Mouse (Mus musculus) hindbrain, embryonic 15.5 days (tissue): Measurements from ENCODE around the gene Sergef. TPM values are rescaled to one million over a fixed set of nuclear protein-coding genes. Genes with fewer than 3 reads are reported as not detected.

Experiments used
- ATAC-seq: fragments of 200-750 bp; cut with Nextera tagmentation; 2 replicates; pipeline ENCODE4 v1.8.0; 2017; ENCODE audit warnings: low read depth, moderate number of reproducible peaks, moderate TSS enrichment; ENCODE audit not compliant: low FRiP score
- H3K27ac ChIP-seq: fragments of 300-500 bp; sonication (generic); replicated peaks from 2 replicates; pipeline ENCODE4 v1.5.1; 2015; ENCODE audit warnings: mild to moderate bottlenecking, inconsistent platforms
- H3K27me3 ChIP-seq: fragments of 300-500 bp; sonication (generic); 2 replicates; pipeline ENCODE4 v1.6.1; 2015; ENCODE audit warnings: control low read depth, inconsistent platforms
- H3K36me3 ChIP-seq: fragments of 300-500 bp; sonication (generic); 2 replicates; pipeline ENCODE4 v1.6.1; 2015; ENCODE audit warnings: control low read depth, inconsistent platforms
- H3K4me1 ChIP-seq: fragments of 300-500 bp; sonication (generic); replicated peaks from 2 replicates; pipeline ENCODE4 v1.6.1; 2015; ENCODE audit warnings: control low read depth, inconsistent platforms
- H3K4me2 ChIP-seq: fragments of 300-500 bp; sonication (generic); 2 replicates; pipeline ENCODE4 v1.6.1; 2015; ENCODE audit warnings: moderate library complexity, mild to moderate bottlenecking, inconsistent platforms
- H3K4me3 ChIP-seq: fragments of 300-500 bp; sonication (generic); 2 replicates; pipeline ENCODE4 v1.5.1; 2015; ENCODE audit warnings: mild to moderate bottlenecking, inconsistent platforms
- H3K9ac ChIP-seq: fragments of 300-500 bp; sonication (generic); 2 replicates; pipeline ENCODE4 v1.6.1; 2015; ENCODE audit warnings: inconsistent platforms
- H3K9me3 ChIP-seq: fragments of 300-500 bp; sonication (generic); 2 replicates; pipeline ENCODE4 v1.6.1; 2016; ENCODE audit warnings: control low read depth, inconsistent platforms
- WGBS: fragments of 180-500 bp; shearing (Covaris S2); methylation state at CpG from one replicate; pipeline ENCODE4 v1.1.7; 2015; 5-methylcytosine and 5-hydroxymethylcytosine counted together
- polyA plus RNA-seq: library from polyadenylated mRNA; unstranded; fragments of >200 nt; fragmentation: Nextera tagmentation; extraction: Ambion mirVana; gene quantifications from 2 replicates; pipeline ENCODE4 v1.2.1, GENCODE M21; 2015

Gene Sergef
- polyA plus RNA-seq, 1 experiment from 2014 or later, result 42.1 TPM

- H3K9me3 ChIP-seq, result no peaks in the 10 kb centered on the region
- WGBS, result 78% methylated on average over 15 of the region's 15 CpGs
- H3K27me3 ChIP-seq, result no peaks in the 10 kb centered on the region
- no peak overlapping the region for H3K27ac ChIP-seq
- no peak overlapping the region for H3K9ac ChIP-seq
- H3K36me3 ChIP-seq, result no peaks in the 10 kb centered on the region; the same call in 1 of the 2 replicates
- no peak overlapping the region for H3K4me3 ChIP-seq
- H3K4me1 ChIP-seq, result peaks cover 50% of the 10 kb centered on the region
- ATAC-seq, result no peak
- no peak overlapping the region for H3K4me2 ChIP-seq
Observed at GRCm38 (mm10) chr7:46403616-46404485, 235.8 kb downstream of the Sergef start.

- no peak for ATAC-seq
- peak overlapping the region; percentile 84 for H3K4me2 ChIP-seq
- H3K4me3 ChIP-seq, result peak overlapping the region; percentile 95
- no peak overlapping the region for H3K27ac ChIP-seq
- WGBS, result 67% methylated on average over 3 of the region's 3 CpGs
- H3K9ac ChIP-seq, result no peak overlapping the region
- no peaks in the 10 kb centered on the region for H3K27me3 ChIP-seq
- peaks cover 65% of the 10 kb centered on the region for H3K4me1 ChIP-seq
- no peaks in the 10 kb centered on the region for H3K9me3 ChIP-seq
- no peaks in the 10 kb centered on the region for H3K36me3 ChIP-seq
Observed at GRCm38 (mm10) chr7:46401371-46402180, 238.0 kb downstream of the Sergef start.

- Histone ChIP-seq H3K27me3 (0 out of 2 replicates have a peak, but pooled peaks cover under 1% of the 10 kb centered on the region), H3K4me2 (peak overlapping the region; percentile 84), H3K4me1 (peaks cover 69% of the 10 kb centered on the region), H3K36me3 (no peaks in the 10 kb centered on the region), H3K4me3 (peak overlapping the region; percentile 95), H3K9ac (peak overlapping the region; percentile 39), H3K27ac (peak overlapping the region; percentile 12; the same call in 1 of the 2 replicates), H3K9me3 (no peaks in the 10 kb centered on the region)
- no peak for ATAC-seq
- WGBS, result 23% methylated on average over 8 of the region's 8 CpGs
Observed at GRCm38 (mm10) chr7:46400346-46400745, 239.3 kb downstream of the Sergef start.

DNA sequence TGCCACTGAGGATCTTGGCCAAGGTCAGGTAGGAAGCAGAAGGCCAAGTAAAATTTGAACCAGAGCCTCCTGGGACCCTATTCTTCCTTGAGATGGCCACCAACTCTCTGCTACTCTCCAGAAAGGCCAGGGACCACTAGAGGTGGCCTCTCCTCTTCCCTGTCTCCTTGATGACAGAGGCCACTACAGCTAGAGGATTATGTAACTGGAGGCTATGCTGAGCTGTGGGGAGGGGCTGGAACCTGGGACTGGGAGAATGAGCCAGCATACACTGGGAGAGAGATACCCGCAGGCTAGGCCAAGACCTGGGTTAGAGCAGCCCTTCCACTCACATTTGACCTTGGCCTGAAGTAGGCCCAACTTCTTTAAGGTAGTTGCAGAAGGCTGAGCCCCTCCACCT is 239.9 kb downstream of the Sergef start:
- Histone ChIP-seq H3K36me3 (no peaks in the 10 kb centered on the region), H3K27me3 (peaks cover 7% of the 10 kb centered on the region; the same call in 1 of the 2 replicates), H3K4me1 (peaks cover 69% of the 10 kb centered on the region), H3K9ac (0 out of 2 replicates have a peak overlapping the region, but pooled peaks have one; percentile 99), H3K9me3 (no peaks in the 10 kb centered on the region), H3K4me2 (peak overlapping the region; percentile 84), H3K4me3 (peak overlapping the region; percentile 95), H3K27ac (no peak overlapping the region)
- 95% methylated on average over 1 of the region's 1 CpGs for WGBS
- no peak for ATAC-seq

DNA sequence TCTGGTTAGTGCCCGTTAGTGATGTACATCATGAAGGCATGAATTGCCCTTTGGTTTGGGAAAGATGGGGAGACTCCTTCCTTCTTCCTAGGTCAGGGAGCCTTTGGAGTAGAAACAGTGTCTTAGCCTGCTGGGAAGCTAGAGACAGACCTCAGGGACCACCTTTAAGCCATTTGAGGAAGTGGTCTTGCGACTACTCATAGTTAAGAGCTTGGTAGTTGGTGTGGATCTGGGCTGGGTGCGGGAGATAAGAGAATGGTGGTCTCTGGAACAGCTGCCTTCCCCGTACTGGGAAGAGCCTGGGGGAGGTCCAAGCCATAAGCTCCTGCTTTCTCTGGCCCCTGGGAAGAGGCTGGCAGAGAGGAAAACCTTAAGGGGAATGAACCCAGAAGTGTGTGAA is 241.0 kb downstream of the Sergef start:
- 52% methylated on average over 4 of the region's 4 CpGs for WGBS
- Histone ChIP-seq H3K4me2 (peak overlapping the region; percentile 84), H3K27me3 (peaks cover 13% of the 10 kb centered on the region), H3K27ac (no peak overlapping the region), H3K4me1 (peaks cover 66% of the 10 kb centered on the region), H3K9ac (peak overlapping the region; percentile 99), H3K9me3 (no peaks in the 10 kb centered on the region), H3K4me3 (peak overlapping the region; percentile 95), H3K36me3 (no peaks in the 10 kb centered on the region)
- no peak for ATAC-seq

GRCm38 (mm10) chr7:46397732-46398333 is 241.8 kb downstream of the Sergef start:
- ATAC-seq, result no peak
- Histone ChIP-seq H3K4me3 (peak overlapping the region; percentile 95), H3K27me3 (peaks cover 13% of the 10 kb centered on the region), H3K9me3 (no peaks in the 10 kb centered on the region), H3K4me1 (peaks cover 62% of the 10 kb centered on the region), H3K4me2 (peak overlapping the region; percentile 84), H3K36me3 (no peaks in the 10 kb centered on the region), H3K9ac (peak overlapping the region; percentile 99), H3K27ac (peak overlapping the region; percentile 91)
- 7% methylated on average over 70 of the region's 70 CpGs for WGBS

DNA sequence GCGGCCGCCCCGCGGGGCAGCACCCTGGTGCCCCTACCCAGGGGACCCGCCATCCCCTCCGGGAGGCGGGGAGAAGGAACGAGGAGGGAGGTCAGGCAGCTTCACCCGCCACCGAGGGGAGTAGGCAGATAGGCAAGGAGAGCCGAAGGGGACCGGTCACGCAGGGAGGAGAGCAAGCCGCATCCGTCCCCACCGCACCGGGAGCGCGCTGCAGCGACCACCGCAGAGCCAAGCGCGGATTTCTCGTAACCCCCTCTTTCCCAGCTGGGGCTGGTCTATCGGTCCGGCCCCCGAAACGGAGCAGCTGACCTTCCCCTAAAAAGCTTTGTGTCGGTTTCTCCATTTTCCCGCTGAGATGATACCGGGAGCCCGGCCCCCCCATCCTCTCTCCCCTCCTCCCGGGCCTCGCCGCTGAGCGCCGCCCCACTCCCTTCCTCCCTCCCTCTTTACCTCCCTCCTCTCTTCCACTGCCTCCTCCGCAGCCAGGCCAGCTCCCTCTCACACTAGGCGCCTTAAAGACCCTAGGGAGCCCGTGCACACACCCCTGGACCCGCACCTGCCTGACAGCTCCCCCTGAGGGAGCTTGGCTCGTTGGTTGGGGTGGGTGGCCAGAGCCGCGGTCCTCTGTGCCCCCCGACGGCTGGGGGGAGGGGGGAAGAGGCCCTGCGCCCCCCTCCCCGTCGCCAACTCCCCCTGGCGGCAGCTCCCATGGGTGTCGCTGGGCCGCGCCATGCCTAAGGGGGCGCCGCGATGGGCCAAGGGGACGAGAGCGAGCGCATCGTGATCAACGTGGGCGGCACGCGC is 242.5 kb downstream of the Sergef start:
- peak; percentile 52 for ATAC-seq
- peak overlapping the region; percentile 99 for H3K9ac ChIP-seq
- no peaks in the 10 kb centered on the region for H3K36me3 ChIP-seq
- peak overlapping the region; percentile 91 for H3K27ac ChIP-seq
- peak overlapping the region; percentile 84 for H3K4me2 ChIP-seq
- peak overlapping the region; percentile 95 for H3K4me3 ChIP-seq
- H3K4me1 ChIP-seq, result peaks cover 57% of the 10 kb centered on the region
- H3K9me3 ChIP-seq, result no peaks in the 10 kb centered on the region
- 1% methylated on average over 62 of the region's 64 CpGs for WGBS
- H3K27me3 ChIP-seq, result peaks cover 13% of the 10 kb centered on the region

- Histone ChIP-seq H3K4me1 (peaks cover 50% of the 10 kb centered on the region), H3K4me3 (peak within 1 kb of the TSS; percentile 95), H3K9ac (peak within 1 kb of the TSS; percentile 99), H3K4me2 (peak within 1 kb of the TSS; percentile 84), H3K27me3 (peaks cover 13% of the 10 kb centered on the region), H3K36me3 (no peaks in the 10 kb centered on the region), H3K9me3 (no peaks in the 10 kb centered on the region), H3K27ac (peak within 1 kb of the TSS; percentile 91)
- whole genome bisulfite sequencing, result under 1% methylated on average over 49 of the region's 93 CpGs
- peak; percentile 76 for ATAC-seq
Observed at GRCm38 (mm10) chr7:46396231-46396927, 243.2 kb downstream of the Sergef start, which contains the start of gene Kcnc1. Kcnc1 (plus strand) TSS chr7:46396497.

GRCm38 (mm10) chr7:46395571-46395970 is 244.0 kb downstream of the Sergef start:
- no peak for ATAC-seq
- Histone ChIP-seq H3K27me3 (peaks cover 13% of the 10 kb centered on the region), H3K36me3 (no peaks in the 10 kb centered on the region), H3K27ac (peak overlapping the region; percentile 91), H3K4me3 (peak overlapping the region; percentile 95), H3K9me3 (no peaks in the 10 kb centered on the region), H3K4me2 (peak overlapping the region; percentile 84), H3K9ac (0 out of 2 replicates have a peak overlapping the region, but pooled peaks have one; percentile 99), H3K4me1 (peaks cover 43% of the 10 kb centered on the region)
- WGBS, result 45% methylated on average over 6 of the region's 6 CpGs

DNA sequence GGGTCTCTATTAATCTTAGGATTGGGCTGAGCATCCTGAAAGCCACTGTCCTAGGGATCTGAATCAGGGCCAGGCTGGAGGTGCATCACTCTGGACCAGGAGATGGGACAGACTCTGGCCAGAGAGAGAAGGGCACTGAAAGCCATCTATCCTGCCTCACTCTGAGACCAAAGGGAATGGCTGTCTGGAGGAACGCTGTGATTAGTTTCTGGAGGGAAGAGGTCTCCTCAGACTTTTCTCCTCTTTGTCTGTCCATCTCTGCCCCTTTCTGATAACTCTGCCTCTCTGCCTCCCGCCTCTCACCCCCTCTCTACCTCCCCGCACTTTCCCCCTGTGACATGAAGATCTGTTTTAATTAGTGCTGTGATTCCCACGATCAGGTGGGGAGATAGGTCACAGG is 244.7 kb downstream of the Sergef start:
- 75% methylated on average over 4 of the region's 4 CpGs for WGBS
- H3K4me3 ChIP-seq, result no peak overlapping the region
- H3K9ac ChIP-seq, result no peak overlapping the region
- H3K9me3 ChIP-seq, result no peaks in the 10 kb centered on the region
- no peaks in the 10 kb centered on the region for H3K36me3 ChIP-seq
- no peak overlapping the region for H3K4me2 ChIP-seq
- peaks cover 13% of the 10 kb centered on the region for H3K27me3 ChIP-seq
- H3K27ac ChIP-seq, result no peak overlapping the region
- H3K4me1 ChIP-seq, result peaks cover 37% of the 10 kb centered on the region
- no peak for ATAC-seq
